Mouse (Mus musculus) left cerebral cortex, postnatal 10 days (tissue): ENCODE measurements around the gene Bbx. TPM values are rescaled to one million over a fixed set of nuclear protein-coding genes. Genes with fewer than 3 reads are reported as not detected.

Experiments
- DNase-seq, 2 experiments: peaks; one replicate each; pipeline ENCODE4 v3.0.0; 2021 to 2022; ENCODE audit warnings: low spot score in 2 of 2, mixed read lengths in 1 of 2; ENCODE audit errors: extremely low spot score in 1 of 2
- intact Hi-C: fragments of 180-260 bp; cut with DNase I; formaldehyde crosslinking; loops from one replicate; pipeline ENCODE4 v1.15.1; 2025
- total RNA-seq, 2 experiments: library from RNA; stranded (reverse); gene quantifications; 2 replicates each; pipeline ENCODE4 v1.2.3; 2021

Bbx gene
- total RNA-seq, 2 experiments from 2014 or later: 8.8 to 9.3 TPM

DNA sequence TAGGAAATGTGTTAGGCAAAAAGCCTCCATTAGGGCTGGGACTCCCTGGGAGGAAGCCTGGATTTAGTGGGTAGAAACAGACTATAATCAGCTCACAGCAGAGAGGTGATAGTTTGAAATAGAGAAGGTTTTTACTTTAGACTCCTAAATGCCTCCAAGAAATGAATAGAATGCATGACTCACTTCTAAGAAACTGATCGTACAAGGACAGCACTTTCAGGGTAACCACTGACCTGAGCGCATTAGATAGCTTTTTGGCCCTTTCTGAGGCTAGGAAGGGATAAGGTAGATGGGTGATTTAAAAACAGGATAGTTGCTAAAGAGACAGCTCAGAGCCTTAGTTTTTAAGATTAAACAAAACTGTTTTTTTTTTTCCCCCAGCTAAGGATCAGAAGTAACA is 221.4 kb downstream of the Bbx start:
- intact Hi-C loops: no loop called here
- DNase-seq: no peak

DNA sequence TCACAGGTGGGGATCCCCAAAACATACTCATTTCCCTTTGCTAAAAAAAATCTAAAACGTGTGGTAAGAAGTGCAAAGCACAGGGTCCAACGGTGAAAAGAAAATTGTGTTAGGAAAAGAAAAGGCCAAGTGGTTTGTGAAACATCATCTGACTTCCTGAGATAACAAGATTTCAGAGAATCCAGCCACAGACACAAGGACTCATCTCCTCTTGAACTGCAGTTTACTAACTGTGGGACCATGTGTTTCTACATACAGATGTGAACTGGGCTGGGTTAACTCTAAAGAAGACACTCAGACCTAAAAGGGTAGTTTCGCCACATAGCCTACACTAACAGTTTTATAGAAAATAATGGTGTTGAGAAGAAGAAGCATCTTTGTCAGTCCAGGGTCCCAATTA is 227.2 kb downstream of the Bbx start:
- DNase-seq: no peak
- intact Hi-C loops: no loop called here

DNA sequence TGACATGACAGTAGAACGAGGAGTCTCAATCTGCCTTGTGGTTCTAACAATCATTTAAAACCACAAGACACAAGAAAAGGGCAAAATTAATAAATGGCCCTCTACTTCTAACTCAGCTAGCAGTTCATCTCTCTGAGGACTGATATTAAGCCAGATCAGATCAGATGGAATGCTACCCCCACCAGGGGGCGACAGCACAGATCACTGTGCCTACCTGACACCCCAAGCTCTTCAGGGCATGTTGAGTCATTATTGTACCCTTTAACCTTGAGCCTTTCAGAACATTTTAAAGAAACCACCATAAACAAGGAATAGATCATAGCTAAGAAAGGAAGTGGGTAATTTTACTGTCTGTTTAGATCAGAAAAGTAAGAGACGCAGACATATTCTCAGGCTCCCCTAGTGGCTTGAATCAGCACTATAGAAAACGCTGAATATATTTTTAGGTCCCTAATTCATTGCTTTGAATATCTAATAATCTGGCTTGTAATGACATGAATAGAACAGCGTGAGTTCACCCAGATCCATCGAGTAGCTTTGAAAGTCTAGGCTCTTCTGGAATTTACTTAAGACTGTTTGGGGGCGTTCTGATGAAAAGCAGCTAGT is 230.5 kb downstream of the Bbx start:
- no peak for DNase-seq
- intact Hi-C loops: no loop called here

DNA sequence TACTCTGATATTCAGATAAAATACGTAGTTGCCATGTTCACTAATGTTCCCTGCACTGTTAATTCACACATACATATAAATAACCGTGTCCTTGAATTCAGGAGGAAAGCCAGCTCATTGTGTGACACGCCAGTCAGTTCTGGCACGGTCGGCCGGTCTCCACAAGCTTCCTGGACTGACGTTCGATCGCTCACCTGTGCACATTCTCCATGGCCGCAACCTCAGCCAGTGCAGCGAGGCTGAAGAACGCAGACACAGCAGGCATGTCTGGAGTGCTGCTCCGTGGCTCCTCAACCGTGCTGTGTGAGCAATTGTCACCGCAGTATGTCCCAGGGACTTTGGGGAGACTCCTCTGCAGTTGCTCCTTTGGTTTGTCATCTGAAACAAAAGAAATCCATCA is 232.0 kb downstream of the Bbx start:
- intact Hi-C loops: no loop called here
- no peak for DNase-seq

DNA sequence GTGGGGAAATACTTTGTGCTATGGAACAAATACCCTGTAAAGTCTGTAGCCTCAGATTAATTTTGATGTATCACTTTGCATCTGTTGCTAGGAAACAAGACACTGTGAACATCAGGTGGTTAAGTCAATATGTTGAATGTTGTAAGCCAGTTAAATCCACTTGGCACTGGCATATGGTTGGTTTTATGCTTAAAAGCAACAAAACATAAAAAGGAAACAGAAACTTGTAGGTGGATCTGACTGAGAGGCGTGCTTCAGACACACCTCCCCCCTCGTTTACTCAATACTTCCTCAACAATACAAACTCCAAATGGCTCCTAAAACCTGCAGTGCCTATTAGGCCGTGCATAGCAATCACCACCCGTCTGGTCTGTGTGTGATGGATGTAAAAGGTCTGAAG is 236.1 kb downstream of the Bbx start:
- intact Hi-C loops: no loop called here
- peak in 1 of 2 experiments; percentile 18 for DNase-seq

DNA sequence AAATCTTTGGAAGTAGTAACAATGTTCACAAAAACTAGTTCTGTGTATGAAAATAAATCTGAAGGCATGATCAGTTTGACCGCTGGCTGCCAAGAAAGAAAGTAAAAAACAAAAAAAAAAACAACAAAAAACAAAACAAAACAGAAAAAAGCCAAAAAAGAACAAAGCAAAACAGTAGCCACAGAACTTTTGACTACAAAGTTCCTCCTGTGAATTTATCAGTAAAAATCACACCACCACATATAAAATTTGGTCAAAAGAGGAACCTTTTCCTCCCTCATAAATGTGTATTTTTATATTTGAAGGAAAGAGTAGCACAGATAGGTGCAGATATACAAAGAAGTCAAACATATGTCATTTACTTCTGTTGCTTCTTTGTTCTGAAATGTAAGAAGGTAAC is 239.6 kb downstream of the Bbx start:
- no peak for DNase-seq
- intact Hi-C loops: no loop called here

DNA sequence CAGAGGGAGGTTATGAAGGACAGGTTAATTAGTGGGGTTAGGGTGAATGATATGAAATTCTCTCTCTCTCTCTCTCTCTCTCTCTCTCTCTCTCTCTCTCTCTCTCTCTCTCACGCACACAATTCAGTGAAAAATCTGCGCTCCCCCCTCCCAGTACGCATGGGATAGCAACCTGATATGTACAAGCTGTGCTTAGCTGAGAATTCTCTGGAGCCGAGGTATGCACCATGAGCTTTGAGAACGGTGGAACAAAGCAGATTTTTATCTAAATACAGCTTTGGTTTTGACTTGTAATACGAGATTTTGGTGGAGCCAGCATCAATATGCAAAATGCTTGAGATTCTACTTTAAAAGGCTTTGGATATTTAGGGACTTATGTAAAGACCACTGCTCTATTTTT is 243.1 kb downstream of the Bbx start:
- DNase-seq: no peak
- intact Hi-C loops: no loop called here

DNA sequence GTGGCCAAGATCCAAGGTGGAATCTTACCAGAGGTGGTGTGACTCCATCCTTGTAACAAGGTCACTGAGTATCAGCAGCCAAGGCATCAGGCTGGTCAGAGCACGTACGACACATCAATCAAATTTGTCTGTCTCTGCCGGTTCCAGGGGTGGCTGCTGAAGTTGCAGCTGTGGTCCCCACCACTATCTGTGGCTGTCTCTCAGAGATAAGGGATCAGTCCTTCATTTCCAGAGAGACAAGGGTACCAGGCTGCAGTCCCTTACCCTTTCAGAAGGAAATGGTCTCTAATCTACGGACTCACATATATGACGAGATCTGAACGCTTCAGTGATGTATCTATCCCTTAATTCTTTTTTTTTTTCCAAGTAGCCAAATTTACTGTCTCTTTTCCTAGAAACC is 245.6 kb downstream of the Bbx start:
- DNase-seq: no peak
- intact Hi-C loops: no loop called here

DNA sequence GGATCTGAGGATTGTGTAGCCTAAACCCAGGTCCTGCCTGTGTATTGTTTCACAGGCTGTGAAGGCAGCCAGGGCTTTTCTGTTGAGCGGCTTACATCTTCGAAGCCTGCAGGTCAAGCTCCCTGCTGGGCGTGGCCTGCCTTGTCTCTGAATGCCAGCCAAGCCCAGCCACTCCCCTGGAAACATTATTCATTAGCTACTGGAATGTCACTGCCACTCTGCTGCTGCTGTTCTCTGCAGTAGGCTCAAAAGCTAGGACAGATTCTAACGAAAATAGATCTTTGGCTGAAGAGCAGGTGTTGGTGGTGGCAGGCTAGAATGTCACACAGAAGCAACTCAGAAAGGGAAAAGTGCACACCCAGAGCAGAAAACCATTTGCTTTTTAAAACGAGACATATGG is 247.1 kb downstream of the Bbx start:
- peak in 1 of 2 experiments; percentile 30 for DNase-seq
- intact Hi-C loops: no loop called here

DNA sequence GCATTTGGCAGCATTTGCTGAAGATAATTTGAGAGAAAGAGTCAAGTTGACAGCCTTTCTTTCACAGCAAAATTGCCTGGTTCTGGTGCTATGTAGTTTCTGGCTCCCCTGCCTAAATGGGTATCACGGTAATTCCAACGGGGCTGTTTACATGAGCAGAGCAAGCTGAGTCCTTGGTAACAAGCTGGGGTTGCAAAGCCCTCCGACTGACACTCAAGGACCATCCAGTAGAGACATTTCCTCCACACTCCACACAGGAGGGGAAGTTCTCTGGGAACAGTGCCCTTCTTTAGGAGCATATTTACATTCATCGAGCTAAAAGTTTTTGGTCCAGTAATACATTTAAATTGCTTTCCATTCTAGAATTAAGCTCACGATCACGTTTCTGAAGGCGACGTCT is 249.2 kb downstream of the Bbx start:
- DNase-seq: no peak
- intact Hi-C loops: no loop called here

DNA sequence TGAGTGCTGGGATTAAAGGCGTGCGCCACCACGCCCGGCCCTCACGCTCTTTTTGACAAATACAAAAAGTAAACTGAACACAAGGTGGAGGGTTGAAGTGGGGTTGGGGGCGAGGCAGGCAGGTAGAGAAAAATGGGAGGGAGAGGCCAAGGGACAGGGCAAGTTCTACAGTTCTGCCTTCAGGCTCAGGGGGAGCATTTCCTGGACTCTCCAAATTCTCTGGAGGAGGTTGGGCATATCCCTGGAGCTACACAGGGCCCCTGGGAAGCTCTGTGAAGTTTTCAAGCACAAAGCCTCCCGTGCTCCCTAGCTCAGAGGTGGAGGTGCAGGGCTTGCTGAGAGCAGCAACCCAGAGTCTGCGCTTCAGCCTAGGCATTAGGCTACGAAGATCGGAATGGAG is 249.6 kb downstream of the Bbx start:
- DNase-seq: no peak
- intact Hi-C loops: no loop called here

DNA sequence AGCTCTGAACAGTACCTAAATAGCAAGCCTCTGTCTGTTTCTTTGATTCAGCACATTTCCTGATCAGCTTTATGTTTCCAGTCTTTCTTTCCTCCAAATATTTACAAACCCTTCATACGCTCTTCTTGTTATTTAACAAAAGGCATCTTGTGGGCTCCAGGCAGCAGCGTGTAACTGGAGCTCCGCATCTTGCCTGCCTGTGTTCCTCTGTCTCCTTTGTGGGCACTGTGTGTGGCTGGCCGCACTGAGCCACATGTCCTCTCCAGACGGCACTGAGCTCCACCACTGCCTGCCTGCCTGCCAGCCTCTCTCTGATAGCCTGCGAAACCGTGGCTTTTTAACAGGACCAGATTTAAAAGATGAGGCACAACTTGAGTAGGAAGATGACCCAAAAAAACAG is 259.4 kb downstream of the Bbx start:
- no peak for DNase-seq
- intact Hi-C loops: no loop called here

DNA sequence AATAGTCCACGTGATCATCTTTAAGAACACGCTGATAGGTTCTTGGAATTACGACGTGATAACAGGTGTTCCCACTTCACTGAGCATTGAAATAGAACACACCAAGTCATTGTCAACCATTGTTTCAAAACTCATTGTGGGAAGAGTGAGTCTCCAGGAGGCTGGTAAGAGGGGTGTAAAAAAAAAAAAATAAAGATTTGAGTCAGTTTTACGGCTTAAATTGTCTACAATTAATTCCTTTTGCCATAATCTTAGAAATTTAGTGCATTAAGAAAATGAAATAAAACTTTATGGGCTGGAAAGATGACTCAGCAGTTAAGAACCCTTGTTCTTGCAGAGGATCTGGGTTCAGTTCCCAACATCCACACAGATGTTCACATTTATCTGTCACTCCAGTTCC is 261.4 kb downstream of the Bbx start:
- DNase-seq: no peak
- intact Hi-C loops: no loop called here

DNA sequence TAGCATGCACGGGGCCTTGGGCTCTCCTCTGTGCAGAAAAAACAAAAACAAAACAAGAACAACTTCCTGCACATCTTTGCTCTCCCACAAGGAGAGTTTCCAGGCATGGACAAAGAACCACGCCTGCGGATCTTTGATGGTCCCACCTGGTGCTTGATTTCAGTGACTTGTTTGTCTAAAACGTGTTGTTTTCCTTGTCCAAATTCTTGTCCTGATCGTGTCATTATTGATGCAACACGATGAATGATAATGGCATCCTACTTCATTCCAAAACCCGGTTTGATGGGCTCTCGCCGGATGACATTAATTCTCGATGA is 264.2 kb downstream of the Bbx start:
- no peak for DNase-seq
- intact Hi-C loops: no loop called here

DNA sequence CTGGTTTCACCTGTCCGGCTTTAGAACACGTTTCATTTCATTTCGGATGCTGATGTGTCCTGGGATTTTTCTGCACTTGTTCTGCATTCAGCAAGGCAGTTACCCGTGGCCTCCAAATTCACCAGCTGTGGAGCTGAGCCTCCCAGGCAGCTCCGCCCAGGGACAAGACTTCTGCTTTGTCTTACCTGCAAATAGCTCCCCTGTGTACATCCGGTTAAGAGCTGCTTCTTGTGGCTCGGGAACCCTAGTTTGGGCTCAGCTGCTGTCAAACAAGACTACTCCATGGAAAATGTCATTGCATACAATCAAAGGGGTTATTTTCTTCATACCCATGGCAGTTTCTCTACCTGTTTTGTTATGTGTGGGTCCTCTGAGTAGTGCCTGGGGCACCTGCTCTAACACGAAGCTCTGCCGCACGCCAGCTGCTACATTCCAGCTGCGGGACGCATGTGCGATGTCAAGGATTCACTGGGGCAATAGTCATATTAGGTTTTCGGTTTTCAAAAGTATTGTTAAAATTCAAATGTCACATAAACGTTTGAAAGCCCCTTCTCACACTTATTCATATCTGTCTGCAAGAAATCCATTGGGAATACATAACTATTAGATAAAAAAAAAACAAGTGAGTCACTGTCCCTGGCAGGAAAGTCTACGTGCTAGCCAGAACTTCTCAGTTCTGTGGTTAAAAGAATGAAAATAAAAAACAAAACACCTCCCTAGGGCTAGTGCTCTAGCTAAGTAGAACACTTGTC is 264.8 kb downstream of the Bbx start:
- DNase-seq: no peak
- intact Hi-C loops: no loop called here

DNA sequence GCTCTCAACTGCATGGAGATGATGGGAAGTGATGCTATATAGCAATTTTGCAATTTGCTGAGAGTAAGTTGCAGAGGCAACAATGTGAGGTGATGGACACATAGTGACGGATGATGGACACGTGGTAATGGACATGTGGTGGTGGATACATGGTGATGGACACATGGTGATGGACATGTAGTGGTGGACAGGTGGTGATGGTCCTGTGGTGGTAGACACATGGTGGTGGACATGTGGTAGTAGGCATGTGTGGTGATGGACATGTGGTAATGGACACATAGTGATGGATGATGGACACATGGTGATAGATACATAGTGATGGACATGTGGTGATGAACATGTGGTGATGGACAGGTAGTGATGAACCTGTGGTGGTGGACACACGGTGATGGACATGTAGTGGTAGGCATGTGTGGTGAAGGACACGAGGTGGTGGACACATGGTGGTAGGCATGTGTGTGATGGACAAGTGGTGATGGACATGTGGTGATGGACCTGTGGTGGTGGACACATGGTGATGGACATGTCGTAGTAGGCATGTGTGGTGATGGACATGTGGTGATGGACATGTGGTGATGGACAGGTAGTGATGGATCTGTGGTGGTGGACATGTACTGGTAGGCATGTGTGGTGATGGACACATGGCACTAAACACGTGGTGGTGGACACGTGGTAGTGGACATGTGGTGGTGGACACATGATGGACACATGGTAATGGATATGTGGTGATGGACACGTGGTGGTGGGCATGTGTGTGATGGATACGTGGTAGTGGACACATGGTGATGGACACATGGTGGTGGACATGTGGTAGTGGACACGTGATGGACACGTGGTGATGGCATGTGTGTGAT is 271.5 kb downstream of the Bbx start:
- intact Hi-C loops: no loop called here
- no peak for DNase-seq

DNA sequence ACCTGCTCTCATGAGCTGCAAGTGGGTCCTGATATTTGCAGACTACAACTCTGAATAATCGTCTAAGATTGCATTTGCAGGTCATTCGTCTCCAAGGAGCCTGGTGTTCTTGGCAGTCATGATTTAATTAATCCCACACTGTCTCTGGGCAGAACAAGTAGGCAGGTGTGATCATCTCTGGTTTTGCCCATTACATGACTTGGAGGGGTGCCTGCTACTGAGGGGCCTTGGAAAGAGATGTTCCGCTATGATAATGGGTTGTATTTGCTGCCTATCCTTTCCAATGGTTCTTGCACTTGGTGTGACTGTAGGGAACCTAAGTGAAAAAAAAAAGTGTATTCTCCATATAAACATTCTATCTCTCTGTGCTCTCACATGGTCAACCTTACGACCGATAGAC is 273.6 kb downstream of the Bbx start:
- intact Hi-C loops: no loop called here
- DNase-seq: no peak

DNA sequence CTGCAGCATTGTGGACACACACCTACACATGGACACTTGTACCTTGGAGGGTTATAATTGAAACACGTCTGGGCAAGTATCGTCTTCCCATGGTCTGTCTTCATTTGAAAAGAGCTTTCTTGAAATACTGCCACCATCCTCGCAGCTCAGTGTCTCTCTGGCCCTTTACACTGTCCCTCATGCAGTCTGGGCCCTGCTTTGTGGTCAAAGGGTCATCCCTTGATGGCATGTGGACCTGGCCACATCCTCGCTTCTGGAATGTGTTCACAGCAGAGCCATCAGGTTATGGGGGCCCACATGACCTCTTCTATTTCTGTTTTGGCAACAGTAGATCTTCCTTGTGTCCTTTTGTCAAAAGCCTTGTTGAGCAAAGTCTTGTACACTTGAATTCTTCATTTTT is 282.6 kb downstream of the Bbx start:
- no peak for DNase-seq
- intact Hi-C loops: no loop called here

DNA sequence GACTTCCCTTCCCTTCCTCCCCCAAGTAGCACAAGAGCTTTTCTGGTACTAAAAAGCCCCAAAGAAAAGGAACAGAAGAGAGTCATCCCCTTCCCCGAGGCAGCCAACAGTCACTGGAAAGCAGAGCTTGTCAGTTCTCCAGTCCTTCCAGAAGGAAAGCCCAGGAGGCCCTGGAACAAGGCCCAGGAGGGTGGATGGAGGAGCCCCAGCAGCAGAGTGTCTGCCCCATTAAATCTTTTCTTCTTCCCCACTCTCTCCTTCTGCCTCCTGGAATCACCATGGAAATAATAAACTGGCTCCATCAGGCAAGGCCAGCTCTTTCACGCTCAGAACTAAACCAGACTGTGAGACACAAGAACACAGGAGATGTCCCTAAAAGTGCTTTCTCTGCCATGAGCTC is 284.3 kb downstream of the Bbx start:
- intact Hi-C loops: no loop called here
- DNase-seq: peak; percentile 30 to 47
